Mouse (Mus musculus) kidney, postnatal 0 days (tissue): ENCODE measurements around the gene Samd14. TPM values are rescaled to one million over a fixed set of nuclear protein-coding genes. Genes with fewer than 3 reads are reported as not detected.
A peak's percentile ranks its signal among the peaks of the same experiment; 100 is the strongest.

Experiments used
- ATAC-seq: fragments of 200-750 bp; cut with Nextera tagmentation; replicated peaks from 2 replicates; pipeline ENCODE4 v1.8.0; 2017; ENCODE audit warnings: low read depth, moderate number of reproducible peaks, moderate TSS enrichment, moderate library complexity; ENCODE audit not compliant: low FRiP score
- DNase-seq: peaks from one replicate; pipeline ENCODE4 v3.0.0-alpha.2; 2016; ENCODE audit warnings: low spot score
- H3K27ac ChIP-seq: fragments of 300-500 bp; sonication (generic); 2 replicates; pipeline ENCODE4 v1.5.1; 2014; ENCODE audit warnings: mild to moderate bottlenecking
- H3K27me3 ChIP-seq: fragments of 300-500 bp; sonication (generic); 2 replicates; pipeline ENCODE4 v1.6.1; 2014; ENCODE audit warnings: low read length, mixed read lengths; ENCODE audit not compliant: insufficient read depth
- H3K36me3 ChIP-seq: fragments of 300-500 bp; sonication (generic); 2 replicates; pipeline ENCODE4 v1.6.1; 2014; ENCODE audit warnings: low read length, mixed read lengths; ENCODE audit not compliant: insufficient read depth
- H3K4me1 ChIP-seq: fragments of 300-500 bp; sonication (generic); replicated peaks from 2 replicates; pipeline ENCODE4 v1.6.1; 2014; ENCODE audit warnings: antibody characterized with exemption, low read length, mixed read lengths; ENCODE audit not compliant: insufficient read depth
- H3K4me2 ChIP-seq: fragments of 300-500 bp; sonication (generic); 2 replicates; pipeline ENCODE4 v1.6.1; 2014; ENCODE audit warnings: mild to moderate bottlenecking, low read length, moderate library complexity, mixed read lengths
- H3K4me3 ChIP-seq: fragments of 300-500 bp; sonication (generic); replicated peaks from 2 replicates; pipeline ENCODE4 v1.5.1; 2014; ENCODE audit warnings: low read depth, low read length
- H3K9ac ChIP-seq: fragments of 300-500 bp; sonication (generic); 2 replicates; pipeline ENCODE4 v1.6.1; 2014; ENCODE audit warnings: low read depth, low read length
- H3K9me3 ChIP-seq: fragments of 300-500 bp; sonication (generic); replicated peaks from 2 replicates; pipeline ENCODE4 v1.6.1; 2016; ENCODE audit warnings: low read length, inconsistent platforms, mixed read lengths
- CTCF ChIP-seq: IDR thresholded peaks from 2 replicates; pipeline ENCODE4 v1.5.1; 2016; ENCODE audit warnings: antibody characterized with exemption, low read depth, mild to moderate bottlenecking, moderate library complexity
- WGBS: fragments of 180-500 bp; shearing (Covaris S2); extraction: QIAGEN DNeasy Blood & Tissue Kit; methylation state at CpG from one replicate; pipeline ENCODE4 v1.1.7; 2014; 5-methylcytosine and 5-hydroxymethylcytosine counted together
- polyA plus RNA-seq: library from polyadenylated mRNA; unstranded; fragments of >200 nt; fragmentation: Nextera tagmentation; extraction: Ambion mirVana; gene quantifications from 2 replicates; pipeline ENCODE4 v1.2.1, GENCODE M21; 2015

Gene Samd14
- polyA plus RNA-seq, 1 experiment from 2014 or later: 13.1 TPM

DNA sequence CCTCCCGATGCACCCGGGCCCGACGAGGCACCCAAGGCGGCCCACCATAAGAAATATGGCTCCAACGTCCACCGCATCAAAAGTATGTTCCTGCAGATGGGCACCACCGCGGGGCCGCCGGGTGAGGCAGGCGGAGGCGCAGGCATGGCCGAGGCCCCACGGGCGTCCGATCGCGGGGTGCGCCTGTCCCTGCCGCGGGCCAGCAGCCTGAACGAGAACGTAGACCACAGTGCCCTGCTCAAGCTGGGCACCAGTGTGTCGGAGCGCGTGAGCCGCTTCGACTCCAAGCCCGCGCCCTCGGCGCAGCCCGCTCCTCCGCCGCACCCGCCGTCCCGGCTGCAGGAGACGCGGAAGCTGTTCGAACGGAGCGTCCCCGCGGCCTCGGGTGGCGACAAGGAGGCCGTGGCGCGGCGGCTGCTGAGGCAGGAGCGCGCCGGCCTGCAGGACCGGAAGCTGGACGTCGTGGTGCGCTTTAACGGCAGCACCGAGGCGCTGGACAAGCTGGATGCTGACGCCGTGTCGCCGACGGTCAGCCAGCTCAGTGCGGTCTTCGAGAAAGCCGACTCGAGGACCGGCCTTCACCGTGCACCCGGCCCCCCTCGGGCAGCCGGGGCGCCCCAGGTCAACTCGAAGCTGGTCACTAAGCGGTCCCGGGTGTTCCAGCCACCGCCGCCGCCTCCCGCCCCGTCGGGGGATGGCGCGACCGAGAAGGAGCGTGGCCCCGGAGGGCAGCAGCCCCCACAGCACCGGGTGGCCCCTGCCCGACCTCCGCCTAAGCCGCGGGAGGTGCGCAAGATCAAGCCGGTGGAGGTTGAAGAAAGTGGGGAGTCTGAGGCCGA lies 17.8 kb upstream of the Samd14 start:
- no peak for TF ChIP-seq CTCF
- Histone ChIP-seq H3K9me3 (no peaks in the 10 kb centered on the region), H3K27me3 (no peaks in the 10 kb centered on the region), H3K36me3 (peaks cover 8% of the 10 kb centered on the region; the same call in 1 of the 2 replicates), H3K4me3 (peak overlapping the region; percentile 90), H3K9ac (peak overlapping the region; percentile 90), H3K27ac (peak overlapping the region; percentile 94), H3K4me1 (peaks cover 68% of the 10 kb centered on the region), H3K4me2 (peak overlapping the region; percentile 97)
- DNase-seq (peak; percentile 47), ATAC-seq (0 out of 2 replicates have a peak, but pooled peaks have one; percentile 2)
- under 1% methylated on average over 86 of the region's 99 CpGs for WGBS

DNA sequence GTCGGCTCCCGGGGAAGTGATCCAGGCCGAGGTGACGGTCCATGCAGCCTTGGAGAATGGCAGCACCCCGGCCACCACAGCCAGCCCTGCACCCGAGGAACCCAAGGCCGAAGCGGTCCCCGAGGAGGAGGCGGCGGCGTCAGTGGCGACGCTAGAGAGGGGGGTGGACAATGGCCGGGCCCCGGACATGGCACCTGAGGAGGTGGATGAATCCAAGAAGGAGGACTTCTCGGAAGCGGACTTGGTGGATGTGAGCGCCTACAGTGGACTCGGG lies 17.3 kb upstream of the Samd14 start:
- peaks cover 11% of the 10 kb centered on the region; the same call in 1 of the 2 replicates for H3K36me3 ChIP-seq
- H3K4me2 ChIP-seq: peak overlapping the region; percentile 97
- H3K4me3 ChIP-seq: peak overlapping the region; percentile 90
- H3K27me3 ChIP-seq: no peaks in the 10 kb centered on the region
- DNase-seq: no peak
- peaks cover 62% of the 10 kb centered on the region for H3K4me1 ChIP-seq
- under 1% methylated on average over 20 of the region's 20 CpGs for WGBS
- peak overlapping the region; percentile 90 for H3K9ac ChIP-seq
- TF ChIP-seq CTCF: no peak
- H3K9me3 ChIP-seq: no peaks in the 10 kb centered on the region
- peak overlapping the region; percentile 94 for H3K27ac ChIP-seq
- ATAC-seq: no peak

- peak overlapping the region; percentile 94 for H3K27ac ChIP-seq
- no peak for TF ChIP-seq CTCF
- H3K4me3 ChIP-seq: peak overlapping the region; percentile 90
- H3K4me1 ChIP-seq: peaks cover 59% of the 10 kb centered on the region
- H3K9me3 ChIP-seq: no peaks in the 10 kb centered on the region
- H3K9ac ChIP-seq: peak overlapping the region; percentile 90
- peak; percentile 68 for DNase-seq
- 0 out of 2 replicates have a peak, but pooled peaks have one; percentile 9 for ATAC-seq
- H3K4me2 ChIP-seq: peak overlapping the region; percentile 97
- H3K36me3 ChIP-seq: peaks cover 12% of the 10 kb centered on the region; the same call in 1 of the 2 replicates
- no peaks in the 10 kb centered on the region for H3K27me3 ChIP-seq
- 2% methylated on average over 22 of the region's 22 CpGs for WGBS
Observed at GRCm38 (mm10) chr11:94992754-94993606, 16.7 kb upstream of the Samd14 start.

GRCm38 (mm10) chr11:94994208-94994814 lies 15.4 kb upstream of the Samd14 start:
- ATAC-seq (no peak), DNase-seq (no peak)
- peaks cover 26% of the 10 kb centered on the region; the same call in 1 of the 2 replicates for H3K36me3 ChIP-seq
- WGBS: 29% methylated on average over 10 of the region's 10 CpGs
- H3K4me2 ChIP-seq: peak overlapping the region; percentile 97
- H3K4me1 ChIP-seq: peaks cover 47% of the 10 kb centered on the region
- H3K9me3 ChIP-seq: no peaks in the 10 kb centered on the region
- peak overlapping the region; percentile 90 for H3K4me3 ChIP-seq
- H3K9ac ChIP-seq: peak overlapping the region; percentile 15
- no peaks in the 10 kb centered on the region for H3K27me3 ChIP-seq
- no peak for TF ChIP-seq CTCF
- H3K27ac ChIP-seq: no peak overlapping the region; the same call in 1 of the 2 replicates

GRCm38 (mm10) chr11:94994947-94995772 lies 14.5 kb upstream of the Samd14 start:
- whole genome bisulfite sequencing: 69% methylated on average over 11 of the region's 11 CpGs
- H3K4me1 ChIP-seq: peaks cover 40% of the 10 kb centered on the region
- H3K36me3 ChIP-seq: peaks cover 33% of the 10 kb centered on the region; the same call in 1 of the 2 replicates
- no peaks in the 10 kb centered on the region for H3K9me3 ChIP-seq
- H3K27me3 ChIP-seq: no peaks in the 10 kb centered on the region
- peak overlapping the region; percentile 90; the same call in 1 of the 2 replicates for H3K4me3 ChIP-seq
- H3K4me2 ChIP-seq: peak overlapping the region; percentile 97
- ATAC-seq: no peak
- H3K27ac ChIP-seq: no peak overlapping the region
- peak overlapping the region; percentile 15; the same call in 1 of the 2 replicates for H3K9ac ChIP-seq
- TF ChIP-seq CTCF: no peak
- DNase-seq: no peak
